Mouse (Mus musculus) testis, postnatal 14 days (tissue): ENCODE data around the gene Tpd52l1.
A peak's percentile ranks its signal among the peaks of the same experiment; 100 is the strongest.
"Not testable (repeated sequence)": the region's sequence is repeated elsewhere in the genome, so short reads cannot be mapped to it uniquely, and the experiment has no call there.

Source experiments
- DNase-seq: peaks from one replicate; pipeline ENCODE4 v3.0.0; 2021; ENCODE audit warnings: low spot score

Gene Tpd52l1

DNA sequence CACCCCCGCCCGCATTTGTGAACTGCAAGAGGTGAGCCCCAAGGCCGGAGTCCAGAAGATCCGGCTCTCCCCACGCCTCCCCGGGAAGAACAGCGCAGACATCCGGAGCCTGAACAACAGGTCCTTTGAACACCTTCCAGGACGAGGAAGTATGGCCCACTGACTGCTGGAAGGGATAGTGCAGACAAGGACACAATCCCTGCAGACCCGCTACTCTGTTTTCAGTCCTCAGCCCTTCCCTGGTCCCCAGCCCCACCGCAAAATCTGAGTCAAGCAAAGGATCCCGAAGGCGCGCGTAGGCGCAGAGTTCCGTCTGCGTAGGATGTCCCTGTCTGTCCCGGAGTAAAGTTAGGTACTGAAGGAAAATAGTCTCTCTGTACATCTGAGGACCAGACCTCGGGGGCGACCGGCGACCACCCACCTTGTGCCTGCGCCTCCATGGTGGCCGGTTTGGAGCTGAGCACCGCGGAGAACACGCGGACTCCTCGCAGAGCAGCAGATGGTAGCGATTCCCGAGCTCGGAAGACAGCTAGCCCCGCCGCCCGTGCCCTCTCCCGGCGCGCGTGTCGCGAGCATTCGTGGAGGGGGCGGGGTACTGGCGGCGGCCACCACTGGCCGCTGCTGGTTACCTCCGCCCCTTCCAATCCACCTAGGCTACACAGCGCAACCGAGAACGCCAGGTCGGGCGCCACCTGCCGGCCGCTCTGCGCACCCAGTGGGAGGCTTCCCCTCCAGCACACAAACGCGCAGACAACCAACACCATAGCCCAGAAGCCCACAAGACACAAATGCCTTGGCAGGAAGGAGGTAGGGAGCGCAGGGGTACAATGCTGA lies at the start of gene Tpd52l1:
Gene Tpd52l1 (minus strand): TSS at position 668 of the 834 bp plus-strand sequence.
- DNase-seq = peak; percentile 87

DNA sequence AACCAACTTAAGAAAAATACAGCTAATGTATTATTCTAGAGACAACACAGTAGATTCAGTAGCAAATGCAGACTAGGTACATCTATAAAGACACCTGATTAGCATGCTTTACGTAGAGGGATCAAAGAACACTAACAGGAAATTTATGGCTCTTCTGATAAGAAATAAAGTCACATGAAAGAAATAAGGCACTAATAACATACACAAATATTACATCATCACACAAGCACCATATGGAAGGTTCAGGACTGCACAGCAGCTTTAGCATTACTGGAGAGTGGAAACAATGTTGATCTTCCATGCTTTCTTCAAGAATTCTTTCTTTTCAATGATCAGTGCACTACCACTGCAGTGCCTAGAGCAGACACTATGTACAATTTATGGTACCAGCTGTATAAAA lies 48.5 kb upstream of the Tpd52l1 start:
- DNase-seq = no peak

DNA sequence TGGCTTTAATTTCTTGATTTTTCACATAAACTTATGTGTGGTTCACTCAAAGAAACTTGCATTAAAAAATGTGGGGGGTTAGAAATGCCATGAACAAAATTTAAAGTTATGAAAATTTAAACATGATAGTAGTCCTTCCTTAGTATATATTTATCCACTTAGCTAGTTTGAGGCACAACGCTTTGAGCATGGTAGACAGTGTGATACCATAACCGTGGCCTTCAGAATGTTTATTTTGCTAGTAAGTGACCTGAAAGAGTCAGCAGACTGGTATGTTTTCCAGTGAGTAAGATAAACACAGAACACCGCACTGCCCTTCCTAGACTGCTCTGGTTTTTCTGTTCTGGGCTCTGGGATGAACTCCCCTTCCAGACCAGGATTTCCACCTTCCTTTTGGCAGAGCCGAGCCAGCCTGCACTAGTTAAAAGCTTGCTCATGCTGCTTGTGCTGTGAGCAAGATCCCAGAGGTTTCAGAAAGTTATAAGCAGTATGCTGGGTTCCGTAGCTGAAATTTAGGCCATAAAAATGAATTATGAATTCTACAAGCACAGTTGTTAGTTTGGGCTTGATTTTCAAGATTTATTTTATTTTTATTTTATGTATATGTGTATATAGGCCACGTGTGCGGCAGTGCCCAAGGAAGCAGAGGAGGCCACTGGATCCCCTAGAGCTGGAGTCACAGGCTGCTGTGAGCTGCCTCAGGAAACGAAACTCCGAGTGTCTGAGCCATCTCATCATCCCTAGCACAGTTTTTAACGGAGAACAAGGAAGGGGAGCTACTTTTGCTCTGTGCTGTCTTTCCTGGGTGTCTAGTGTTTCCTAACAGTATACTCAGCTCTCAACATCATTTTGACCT lies 21.5 kb upstream of the Tpd52l1 start:
- DNase-seq = no peak

DNA sequence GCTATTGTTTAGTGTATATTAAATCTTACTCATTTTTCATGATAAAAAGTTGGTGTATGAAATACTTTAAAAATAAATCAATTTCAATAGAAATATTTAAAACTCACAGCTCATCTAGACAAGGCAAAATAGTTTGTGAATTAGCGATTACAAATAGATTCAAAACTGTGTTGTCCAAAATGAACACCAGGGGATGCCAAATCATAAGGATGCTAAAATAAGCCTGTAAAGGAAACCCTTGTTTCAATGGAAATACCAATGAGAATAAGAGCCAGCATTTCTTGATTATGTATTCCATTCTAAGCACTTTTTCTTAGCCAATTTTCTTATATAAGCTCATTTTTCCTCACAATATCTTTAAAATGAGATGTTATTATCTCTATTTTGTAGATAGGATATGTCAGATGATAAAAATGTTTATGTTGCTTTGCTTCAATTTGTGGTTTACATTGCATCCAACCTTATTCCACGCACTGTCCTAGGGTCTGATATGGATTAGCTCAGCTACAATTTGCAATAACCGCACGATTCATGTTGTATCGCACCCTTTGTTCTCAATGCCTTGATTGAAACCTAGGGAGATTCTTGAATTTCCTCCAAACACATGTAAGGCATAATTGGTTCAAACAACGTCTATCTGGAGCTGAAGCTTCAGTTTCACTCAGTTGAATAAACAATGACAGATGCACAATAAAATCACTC lies 20.2 kb upstream of the Tpd52l1 start:
- DNase-seq = no peak

DNA sequence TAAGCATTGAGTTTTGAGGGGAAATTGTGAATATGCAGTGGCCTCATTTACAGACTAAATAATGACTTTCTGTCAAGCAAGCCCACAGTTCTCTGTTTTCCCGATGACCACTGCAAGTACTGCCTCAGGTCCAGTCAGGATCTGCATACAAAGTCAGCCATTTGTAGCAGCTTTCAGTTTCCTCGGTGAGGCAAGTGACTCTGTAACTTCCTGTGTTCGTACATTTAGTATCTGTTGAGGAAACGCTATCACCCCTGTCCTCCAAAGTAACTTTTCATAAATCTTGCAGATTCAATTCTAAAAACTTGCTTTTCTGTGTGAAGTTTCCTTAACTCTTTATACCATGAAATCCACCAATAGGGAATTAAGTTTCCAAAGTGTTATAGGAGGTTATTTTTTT lies 19.7 kb upstream of the Tpd52l1 start:
- no peak for DNase-seq

DNA sequence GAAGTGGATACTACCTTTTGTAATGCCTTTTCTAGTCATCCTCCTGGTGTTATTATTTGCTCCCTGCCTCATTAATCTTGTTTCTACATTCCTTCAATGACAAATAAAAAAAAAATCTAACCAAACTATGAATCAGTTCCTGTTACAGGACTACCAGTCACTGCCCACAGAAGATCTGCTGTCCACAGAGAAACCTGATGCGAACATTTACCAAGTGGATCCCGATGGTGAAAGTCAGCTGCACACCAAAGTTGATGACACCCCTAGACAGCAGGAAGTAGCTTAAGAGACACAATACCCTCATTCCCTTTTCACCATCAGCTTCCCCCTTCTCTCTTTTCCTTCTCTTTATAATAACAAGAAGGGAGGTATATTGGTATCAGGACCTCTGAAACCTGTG lies 17.3 kb upstream of the Tpd52l1 start:
- no peak for DNase-seq

DNA sequence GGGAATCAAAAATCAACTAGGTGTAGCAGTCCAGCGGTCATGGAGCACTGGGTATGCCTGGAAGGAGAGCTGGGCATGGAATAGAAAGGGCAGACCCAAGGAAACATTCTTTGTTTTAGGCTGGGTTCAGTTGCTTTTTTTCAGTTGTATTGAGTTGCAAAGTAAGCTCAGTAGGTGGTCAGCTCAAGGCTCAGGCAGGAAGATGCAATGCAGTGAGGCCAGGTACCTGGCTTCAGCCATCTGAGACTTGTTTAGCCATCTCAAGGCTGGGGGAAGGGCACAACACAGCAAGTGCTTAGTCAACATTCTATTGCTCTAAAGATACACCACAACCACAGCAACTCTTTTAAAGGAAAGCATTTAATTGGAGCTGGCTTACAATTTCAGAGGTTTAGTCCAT lies 11.0 kb upstream of the Tpd52l1 start:
- DNase-seq = no peak

DNA sequence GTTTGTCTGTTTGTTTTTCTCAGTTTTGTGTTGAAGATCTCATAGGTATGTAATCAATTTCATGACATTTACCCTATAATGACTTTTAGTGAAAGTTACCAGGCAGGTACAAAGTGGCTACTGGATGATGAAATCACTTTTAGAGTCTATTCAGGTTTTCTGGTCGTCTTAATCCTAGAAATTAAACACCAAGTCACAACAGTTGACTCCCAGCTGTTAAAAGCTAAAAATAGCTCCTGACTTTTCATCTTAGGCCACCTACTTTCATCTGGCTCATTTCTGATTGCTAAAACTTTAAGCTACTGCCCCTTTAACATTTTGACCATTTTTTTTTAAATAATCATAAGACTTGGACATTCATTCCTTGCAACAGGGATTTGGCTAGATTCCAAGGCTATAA lies 1.3 kb upstream of the Tpd52l1 start:
- DNase-seq = no peak

DNA sequence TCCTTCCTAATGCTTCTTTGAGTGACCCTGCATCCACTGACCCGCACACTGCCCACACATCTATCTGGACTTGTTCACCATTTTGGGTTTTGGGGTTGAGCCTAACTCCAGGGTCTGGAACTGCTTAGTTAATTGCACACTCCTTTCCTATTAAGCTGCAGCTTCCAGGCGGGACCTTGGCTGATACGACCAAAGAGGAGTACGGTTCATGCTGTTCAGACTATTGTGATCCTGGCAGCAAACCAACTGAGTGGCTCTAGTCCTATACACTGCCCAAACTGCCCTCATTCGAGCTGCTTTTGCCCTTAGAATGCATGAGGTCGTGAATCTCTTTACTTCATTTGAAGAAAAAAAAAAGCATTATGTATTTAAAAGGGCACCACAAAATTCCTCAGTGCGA lies 1.6 kb downstream of the Tpd52l1 start:
- DNase-seq = peak; percentile 65

DNA sequence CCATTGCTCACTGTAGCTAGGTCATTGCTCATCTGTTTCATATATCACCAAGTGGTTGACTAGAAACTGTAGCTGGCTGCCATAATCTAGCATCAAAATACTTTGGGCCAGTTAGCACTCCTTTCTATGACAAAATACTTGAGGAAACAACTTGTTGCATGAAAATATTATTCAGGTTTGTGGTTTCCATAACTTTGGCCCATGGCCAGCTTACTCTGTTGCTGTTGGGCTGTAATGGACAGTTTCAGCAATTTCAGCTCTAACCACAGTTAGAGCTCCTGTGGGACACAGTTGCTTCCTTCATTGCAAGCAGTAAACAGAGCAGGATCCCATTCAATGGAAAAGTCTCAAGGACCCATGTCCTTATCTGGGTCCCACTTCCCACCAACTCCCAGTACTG lies 4.3 kb downstream of the Tpd52l1 start:
- no peak for DNase-seq

DNA sequence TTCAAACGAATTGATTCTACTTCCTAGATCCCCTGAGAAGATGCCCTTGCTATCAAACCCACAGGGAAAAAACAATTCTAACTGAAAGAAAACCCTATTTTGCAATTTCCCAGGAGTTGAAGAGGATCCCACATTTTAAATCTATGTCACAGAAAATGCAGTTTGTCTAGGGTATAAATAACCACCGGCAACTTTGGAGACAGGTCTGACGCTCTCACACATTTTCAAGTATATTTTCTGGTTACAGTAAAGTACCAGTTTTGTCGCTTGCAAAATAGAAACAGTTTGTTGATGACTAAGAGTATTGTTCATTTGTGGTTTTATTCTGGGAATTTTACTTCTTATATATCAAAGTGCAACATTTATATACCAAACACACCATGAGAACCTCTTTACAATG lies 9.7 kb downstream of the Tpd52l1 start:
- no peak for DNase-seq

DNA sequence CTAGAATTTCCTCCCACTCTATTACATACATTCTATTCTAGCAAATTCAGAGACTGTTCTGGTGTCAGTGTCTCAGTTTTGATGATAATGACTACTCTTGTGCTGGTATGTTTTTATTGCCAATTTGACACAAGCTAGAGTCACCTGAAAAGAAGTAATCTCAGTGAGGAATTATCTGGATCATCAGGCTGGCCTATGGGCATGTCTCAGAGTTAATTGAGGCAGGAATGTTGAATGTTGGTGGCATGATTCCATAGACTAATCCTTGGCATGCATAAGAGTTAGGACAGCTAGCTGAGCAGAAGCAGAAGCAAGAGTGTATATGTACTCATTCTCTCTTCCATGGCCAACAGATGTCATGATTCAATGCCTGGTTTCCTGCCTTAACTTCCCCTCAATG lies 27.8 kb downstream of the Tpd52l1 start:
- no peak for DNase-seq

DNA sequence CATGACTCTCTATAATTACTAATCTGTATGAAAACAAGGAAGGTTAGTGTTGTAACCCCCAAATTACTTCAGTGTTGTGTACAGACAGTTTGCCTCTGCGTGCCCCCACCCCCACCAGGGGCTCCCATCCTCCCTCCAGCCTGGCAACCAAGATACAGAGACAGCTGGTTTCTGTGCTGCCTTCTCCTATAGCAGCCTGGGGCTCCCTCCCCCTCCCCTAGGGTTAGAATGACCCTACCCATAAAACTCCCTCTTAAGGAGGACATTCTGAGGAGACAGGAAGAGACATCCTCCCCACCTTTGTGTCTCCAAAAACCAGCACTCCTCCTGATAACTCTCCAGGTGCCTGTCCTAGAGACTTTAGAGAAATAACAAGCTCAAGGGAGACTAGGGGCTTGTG lies 52.8 kb downstream of the Tpd52l1 start:
- no peak for DNase-seq

DNA sequence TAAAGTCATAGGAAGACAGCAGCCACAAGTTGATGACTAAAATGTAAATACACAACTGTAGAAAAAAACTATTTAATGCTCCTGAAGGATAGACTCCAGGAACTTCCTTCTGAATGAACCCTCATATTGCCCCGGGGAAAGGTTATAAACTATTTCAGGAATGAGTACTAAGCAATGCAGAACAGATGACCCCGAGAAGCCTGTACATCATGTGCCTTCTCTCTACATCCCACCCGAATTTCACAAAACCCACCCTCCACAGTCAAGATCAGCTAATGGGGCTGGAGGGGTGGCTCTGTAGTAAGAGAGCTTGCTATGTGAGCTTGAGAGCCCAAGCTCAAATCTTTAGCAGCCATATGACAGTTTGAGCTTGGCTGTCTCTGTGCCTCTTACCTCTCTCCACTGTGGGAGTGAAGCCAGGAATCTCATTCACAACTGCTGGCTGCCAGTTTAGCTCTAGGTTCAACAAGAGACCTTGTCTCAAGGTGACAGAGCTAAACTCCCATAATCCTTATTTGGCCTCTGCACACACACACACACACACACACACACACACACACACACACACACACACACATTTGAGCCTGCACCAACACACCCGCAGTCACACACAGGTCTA lies 54.9 kb downstream of the Tpd52l1 start:
- no peak for DNase-seq

DNA sequence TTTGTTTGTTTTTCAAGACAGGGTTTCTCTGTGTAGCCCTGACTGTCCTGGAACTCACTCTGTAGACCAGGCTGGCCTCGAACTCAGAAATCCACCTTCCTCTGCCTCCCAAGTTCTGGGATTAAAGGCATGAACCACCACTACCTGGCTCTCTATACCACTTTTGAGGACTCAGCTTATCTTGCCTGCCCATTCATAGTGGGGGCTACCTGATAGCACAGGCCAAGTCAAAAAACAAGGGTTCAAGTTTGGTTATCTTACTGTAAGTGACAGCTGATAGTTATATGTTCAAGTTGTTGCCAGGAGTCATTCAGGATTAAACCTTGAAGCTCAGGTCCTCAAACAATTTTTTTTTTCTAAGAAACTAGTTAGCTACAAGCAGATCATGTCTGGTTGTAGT lies 57.2 kb downstream of the Tpd52l1 start:
- DNase-seq = not testable (repeated sequence)

DNA sequence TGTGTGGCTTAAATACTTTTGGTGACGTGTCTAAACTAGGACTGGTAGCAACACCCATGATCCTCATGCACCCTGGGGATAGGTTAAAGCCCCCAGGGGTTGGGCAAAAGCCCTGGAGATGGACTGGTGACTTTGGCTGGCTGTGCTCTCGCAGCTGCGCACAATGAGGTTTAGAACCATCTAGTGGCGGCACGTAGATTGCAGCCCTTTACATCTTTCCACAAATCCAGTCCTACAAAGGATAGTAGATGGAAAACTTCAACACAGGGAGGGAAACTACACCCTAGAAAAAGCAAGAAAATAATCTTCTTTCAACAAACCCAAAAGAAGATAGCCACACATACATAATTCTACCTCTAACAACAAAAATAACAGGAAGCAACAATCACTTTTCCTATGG lies 75.6 kb downstream of the Tpd52l1 start:
- DNase-seq = not testable (repeated sequence)

DNA sequence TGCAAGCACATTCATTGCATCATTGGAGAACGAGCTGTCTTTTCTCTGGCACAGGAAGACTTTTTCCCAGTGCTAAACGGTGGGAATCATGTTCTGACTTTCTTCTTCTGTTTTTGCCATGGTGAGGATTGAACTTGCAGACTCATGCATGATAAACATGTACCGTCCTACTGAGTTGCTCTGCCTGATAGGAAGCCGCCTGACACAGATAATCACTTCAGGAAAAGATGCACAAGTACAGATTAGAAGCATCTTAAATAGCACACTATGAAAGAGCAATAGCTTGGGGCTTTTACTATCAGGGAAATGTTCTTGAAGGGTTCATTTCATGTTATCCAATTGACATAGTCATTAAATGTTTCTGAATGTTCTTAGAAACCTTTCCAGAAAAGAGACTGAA lies 86.0 kb downstream of the Tpd52l1 start:
- no peak for DNase-seq

DNA sequence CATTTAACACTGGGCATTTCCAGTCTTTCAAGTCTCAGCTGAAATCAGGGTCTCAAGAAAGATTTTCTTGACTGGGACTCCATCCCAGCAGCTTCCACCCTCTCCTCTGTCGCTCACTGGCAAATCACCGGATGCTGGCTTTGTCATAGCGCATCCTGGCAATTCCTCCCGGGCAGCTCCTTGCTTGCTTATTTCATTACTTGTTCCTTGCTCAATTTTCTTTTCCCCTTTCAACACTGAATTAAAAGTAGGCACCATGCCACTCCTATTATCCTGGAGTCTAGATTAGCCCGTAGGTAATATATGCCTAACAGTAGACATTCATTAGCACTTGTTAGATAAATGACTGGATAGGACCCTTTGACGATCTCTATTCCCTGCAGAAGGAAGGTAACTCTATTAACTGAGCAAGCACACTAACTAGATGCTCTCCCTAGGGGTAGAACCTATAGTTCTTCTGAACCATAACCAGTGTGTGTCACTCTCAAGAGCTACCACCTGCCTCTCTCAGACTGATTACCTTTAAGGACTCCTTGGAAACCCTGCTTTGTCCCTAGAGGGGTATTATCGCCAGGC lies 90.8 kb downstream of the Tpd52l1 start:
- no peak for DNase-seq

DNA sequence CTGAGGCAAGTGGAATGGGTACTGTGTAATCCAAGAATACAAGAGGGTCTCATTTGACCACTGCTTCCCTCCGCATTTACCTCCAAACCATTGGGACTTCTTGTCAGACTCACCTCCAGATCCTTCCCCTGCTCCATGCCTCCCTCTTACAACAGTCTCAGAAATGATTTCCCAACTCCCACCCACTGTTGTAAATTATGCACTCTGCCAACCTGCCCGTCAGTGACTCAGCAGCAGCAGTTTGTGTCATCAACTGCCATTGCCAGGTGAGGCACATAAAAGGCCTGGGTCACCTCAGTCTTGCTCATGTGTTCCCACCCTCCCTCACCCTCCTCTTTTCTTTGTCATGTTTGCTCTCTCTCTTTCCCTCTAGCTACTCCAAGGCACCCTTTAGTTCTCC lies 91.6 kb downstream of the Tpd52l1 start:
- no peak for DNase-seq

DNA sequence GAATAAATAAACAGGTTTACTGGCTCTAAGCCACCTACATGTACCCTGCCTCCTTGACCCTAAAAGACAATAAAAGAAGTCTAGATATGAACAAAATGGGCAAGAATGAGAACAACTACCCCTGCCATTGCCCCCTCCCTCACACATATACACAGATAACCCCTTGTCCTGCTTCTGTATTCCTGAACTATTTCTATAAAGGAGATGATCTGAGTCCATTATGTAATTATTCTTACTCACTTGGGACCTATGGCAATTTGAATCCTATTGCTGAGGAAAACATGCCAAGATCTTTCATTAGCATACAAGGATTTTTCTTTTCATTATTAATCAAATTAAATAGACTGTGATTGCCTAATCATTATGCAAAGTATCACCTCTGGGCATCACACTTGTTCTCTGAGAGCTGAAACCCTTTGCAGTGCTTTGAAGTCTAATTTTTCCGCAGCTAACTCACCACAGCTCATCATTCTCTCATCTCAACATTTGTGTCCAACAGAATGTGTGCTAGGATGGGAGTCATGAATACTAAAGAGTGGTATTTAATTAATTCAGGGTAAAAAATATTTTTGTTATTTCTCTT lies 92.8 kb downstream of the Tpd52l1 start:
- no peak for DNase-seq

DNA sequence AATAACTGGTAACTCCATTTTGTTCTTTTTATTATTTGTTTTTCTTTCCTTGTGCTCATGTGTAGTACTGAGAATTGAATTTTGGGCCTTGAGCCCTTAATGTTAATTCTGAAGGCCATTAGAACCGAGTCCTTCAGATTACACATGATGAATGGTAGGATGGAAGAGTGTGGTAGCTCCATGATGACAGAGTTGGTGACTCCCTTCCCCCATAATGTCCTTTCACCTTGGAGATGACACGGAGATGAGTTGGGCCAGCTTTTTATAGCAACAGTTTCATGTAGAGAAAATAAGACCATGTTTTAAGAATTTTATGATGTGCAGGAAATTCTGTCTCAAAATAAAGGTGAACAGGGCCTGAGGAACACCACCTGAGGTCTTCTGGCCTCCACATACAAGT lies 94.7 kb downstream of the Tpd52l1 start:
- DNase-seq = no peak

DNA sequence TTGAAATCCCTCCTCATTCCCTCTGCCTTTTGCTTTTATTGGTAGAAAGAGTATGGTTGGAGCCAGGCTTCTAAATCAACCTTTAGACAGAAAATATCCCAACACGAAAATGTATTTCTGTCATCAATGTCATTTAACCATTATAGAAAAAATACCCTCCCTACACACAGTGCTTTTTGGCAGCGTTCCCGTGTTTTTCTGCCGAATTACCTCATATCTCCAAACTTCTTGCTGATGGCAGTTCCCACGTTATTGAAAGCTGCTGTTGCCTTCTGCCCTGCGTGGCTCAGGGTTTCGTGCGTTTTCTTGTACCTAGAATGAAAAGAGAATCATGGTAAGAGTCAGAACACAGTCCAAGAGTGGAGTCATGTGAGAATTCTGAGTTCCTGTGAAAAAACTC lies 99.4 kb downstream of the Tpd52l1 start:
- DNase-seq = no peak
